Mouse (Mus musculus) forebrain, embryonic 14.5 days (tissue): ENCODE results near the gene Rasl12. TPM values are rescaled to one million over a fixed set of nuclear protein-coding genes. Genes with fewer than 3 reads are reported as not detected.

Source experiments
- ATAC-seq: fragments of 200-750 bp; cut with Nextera tagmentation; 2 replicates; pipeline ENCODE4 v1.8.0; 2017; ENCODE audit warnings: mild to moderate bottlenecking, moderate library complexity
- DNase-seq: peaks from one replicate; pipeline ENCODE4 v3.0.0-alpha.2; 2015; ENCODE audit warnings: low spot score
- H3K27ac ChIP-seq: fragments of 300-500 bp; sonication (generic); 2 replicates; pipeline ENCODE4 v1.5.1; 2014; ENCODE audit warnings: low read depth, mild to moderate bottlenecking, control low read depth, low read length, moderate library complexity
- H3K27me3 ChIP-seq: fragments of 300-500 bp; sonication (generic); replicated peaks from 2 replicates; pipeline ENCODE4 v1.6.1; 2014; ENCODE audit warnings: low read length, control low read depth, mixed read lengths; ENCODE audit not compliant: control insufficient read depth, insufficient read depth
- H3K36me3 ChIP-seq: fragments of 300-500 bp; sonication (generic); 2 replicates; pipeline ENCODE4 v1.6.1; 2014; ENCODE audit warnings: low read length, control low read depth; ENCODE audit not compliant: control insufficient read depth, insufficient read depth
- H3K4me1 ChIP-seq: fragments of 300-500 bp; sonication (generic); 2 replicates; pipeline ENCODE4 v1.6.1; 2014; ENCODE audit warnings: antibody characterized with exemption, low read length, control low read depth; ENCODE audit not compliant: control insufficient read depth, insufficient read depth
- H3K4me2 ChIP-seq: fragments of 300-500 bp; sonication (generic); 2 replicates; pipeline ENCODE4 v1.6.1; 2014; ENCODE audit warnings: mild to moderate bottlenecking, control low read depth, low read length
- H3K4me3 ChIP-seq: fragments of 300-500 bp; sonication (generic); 2 replicates; pipeline ENCODE4 v1.5.1; 2014; ENCODE audit warnings: low read depth, low read length, control low read depth
- H3K9ac ChIP-seq: fragments of 300-500 bp; sonication (generic); 2 replicates; pipeline ENCODE4 v1.6.1; 2014; ENCODE audit warnings: mild to moderate bottlenecking, low read length, control low read depth, moderate library complexity
- H3K9me3 ChIP-seq: fragments of 300-500 bp; sonication (generic); replicated peaks from 2 replicates; pipeline ENCODE4 v1.6.1; 2016; ENCODE audit warnings: low read length, control low read depth, mixed read lengths; ENCODE audit not compliant: control insufficient read depth
- WGBS: fragments of 180-500 bp; shearing (Covaris S2); extraction: QIAGEN DNeasy Blood & Tissue Kit; methylation state at CpG from one replicate; pipeline ENCODE4 v1.1.7; 2014; 5-methylcytosine and 5-hydroxymethylcytosine counted together
- polyA plus RNA-seq: library from polyadenylated mRNA; unstranded; fragments of >200 nt; fragmentation: Nextera tagmentation; extraction: Ambion mirVana; gene quantifications from 2 replicates; pipeline ENCODE4 v1.2.1, GENCODE M21; 2014

Gene Rasl12
- polyA plus RNA-seq, 1 experiment from 2014 or later: 6.3 TPM

- WGBS: 71% methylated on average over 2 of the region's 2 CpGs
- no peak for DNase-seq
Measured at GRCm38 (mm10) chr9:65427511-65427910, 29.2 kb downstream of the Rasl12 start.

DNA sequence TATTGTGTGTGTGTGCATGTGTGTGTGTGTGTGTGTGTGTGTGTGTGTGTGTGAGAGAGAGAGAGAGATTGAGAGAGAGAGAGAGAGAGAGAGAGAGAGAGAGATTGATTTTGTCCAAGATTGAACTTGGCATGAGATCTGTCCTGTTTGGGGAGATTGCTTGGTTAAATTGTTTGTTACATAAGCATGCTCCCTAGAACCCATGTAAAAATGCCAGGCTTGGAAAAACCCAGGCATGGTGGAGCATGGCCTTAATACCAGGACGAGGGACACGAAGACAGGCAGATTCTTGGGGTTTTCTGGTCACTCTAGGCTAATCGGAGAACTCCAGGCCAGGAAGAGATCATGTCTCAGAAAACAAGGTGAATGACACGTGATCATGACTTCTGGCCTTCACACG, 29.7 kb downstream of the Rasl12 start:
- ATAC-seq: no peak
- H3K36me3 ChIP-seq: no peaks in the 10 kb centered on the region
- 87% methylated on average over 5 of the region's 5 CpGs for WGBS
- no peaks in the 10 kb centered on the region for H3K9me3 ChIP-seq
- H3K9ac ChIP-seq: no peak overlapping the region
- no peak for DNase-seq
- H3K4me3 ChIP-seq: no peak overlapping the region
- no peaks in the 10 kb centered on the region for H3K4me1 ChIP-seq
- no peak overlapping the region for H3K4me2 ChIP-seq
- H3K27me3 ChIP-seq: no peaks in the 10 kb centered on the region
- no peak overlapping the region for H3K27ac ChIP-seq

More at GRCm38 (mm10) chr9:65427511-65427910, 29.2 kb downstream of the Rasl12 start:
- no peak overlapping the region for H3K9ac ChIP-seq
- no peaks in the 10 kb centered on the region for H3K36me3 ChIP-seq
- no peak for ATAC-seq
- H3K9me3 ChIP-seq: no peaks in the 10 kb centered on the region
- H3K27ac ChIP-seq: no peak overlapping the region
- H3K4me2 ChIP-seq: no peak overlapping the region
- no peak overlapping the region for H3K4me3 ChIP-seq
- no peaks in the 10 kb centered on the region for H3K4me1 ChIP-seq
- H3K27me3 ChIP-seq: no peaks in the 10 kb centered on the region

- Histone ChIP-seq H3K4me2 (no peak overlapping the region), H3K36me3 (no peaks in the 10 kb centered on the region), H3K9me3 (no peaks in the 10 kb centered on the region), H3K9ac (no peak overlapping the region), H3K4me1 (no peaks in the 10 kb centered on the region), H3K27me3 (no peaks in the 10 kb centered on the region), H3K27ac (no peak overlapping the region), H3K4me3 (no peak overlapping the region)
- ATAC-seq: no peak
- no peak for DNase-seq
Measured at GRCm38 (mm10) chr9:65430401-65430800, 32.1 kb downstream of the Rasl12 start.

- no peak overlapping the region for H3K27ac ChIP-seq
- H3K9ac ChIP-seq: no peak overlapping the region
- no peak overlapping the region for H3K4me2 ChIP-seq
- no peaks in the 10 kb centered on the region for H3K36me3 ChIP-seq
- ATAC-seq (no peak), DNase-seq (no peak)
- no peak overlapping the region for H3K4me3 ChIP-seq
- no peaks in the 10 kb centered on the region for H3K9me3 ChIP-seq
- WGBS: 91% methylated on average over 5 of the region's 5 CpGs
- no peaks in the 10 kb centered on the region for H3K4me1 ChIP-seq
- no peaks in the 10 kb centered on the region for H3K27me3 ChIP-seq
Measured at GRCm38 (mm10) chr9:65430921-65431320, 32.6 kb downstream of the Rasl12 start.

DNA sequence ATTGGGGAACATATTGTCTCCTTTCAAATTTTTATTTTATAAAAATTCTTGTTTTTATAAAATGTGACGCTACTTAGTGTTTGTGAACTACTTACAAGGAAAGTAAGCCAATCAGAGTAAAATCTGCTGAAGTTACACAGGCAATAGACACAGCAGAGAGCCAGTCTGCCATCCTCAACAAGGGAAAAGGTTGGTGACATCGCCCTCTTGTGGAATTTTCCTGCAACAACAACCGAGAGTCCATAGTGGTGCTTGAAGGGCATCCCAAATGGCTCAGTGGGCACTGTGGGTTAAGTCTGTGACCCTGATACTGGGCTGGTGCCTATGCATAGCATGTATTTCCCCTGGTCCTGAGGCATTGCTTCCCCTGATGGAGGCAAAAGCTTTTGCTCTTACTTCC, 33.9 kb downstream of the Rasl12 start:
- no peaks in the 10 kb centered on the region for H3K36me3 ChIP-seq
- under 1% methylated on average over 3 of the region's 3 CpGs for WGBS
- no peak overlapping the region for H3K4me2 ChIP-seq
- ATAC-seq (no peak), DNase-seq (peak; percentile 86)
- no peak overlapping the region for H3K27ac ChIP-seq
- H3K4me1 ChIP-seq: peaks cover 4% of the 10 kb centered on the region; the same call in 1 of the 2 replicates
- no peak overlapping the region for H3K9ac ChIP-seq
- H3K4me3 ChIP-seq: no peak overlapping the region
- no peaks in the 10 kb centered on the region for H3K27me3 ChIP-seq
- H3K9me3 ChIP-seq: no peaks in the 10 kb centered on the region

- H3K4me3 ChIP-seq: no peak overlapping the region
- no peaks in the 10 kb centered on the region for H3K27me3 ChIP-seq
- ATAC-seq (no peak), DNase-seq (peak; percentile 14)
- 66% methylated on average over 5 of the region's 5 CpGs for WGBS
- H3K9me3 ChIP-seq: no peaks in the 10 kb centered on the region
- no peaks in the 10 kb centered on the region for H3K36me3 ChIP-seq
- H3K27ac ChIP-seq: no peak overlapping the region
- H3K9ac ChIP-seq: no peak overlapping the region
- peaks cover 4% of the 10 kb centered on the region; the same call in 1 of the 2 replicates for H3K4me1 ChIP-seq
- H3K4me2 ChIP-seq: no peak overlapping the region
Measured at GRCm38 (mm10) chr9:65434140-65434539, 35.8 kb downstream of the Rasl12 start.

DNA sequence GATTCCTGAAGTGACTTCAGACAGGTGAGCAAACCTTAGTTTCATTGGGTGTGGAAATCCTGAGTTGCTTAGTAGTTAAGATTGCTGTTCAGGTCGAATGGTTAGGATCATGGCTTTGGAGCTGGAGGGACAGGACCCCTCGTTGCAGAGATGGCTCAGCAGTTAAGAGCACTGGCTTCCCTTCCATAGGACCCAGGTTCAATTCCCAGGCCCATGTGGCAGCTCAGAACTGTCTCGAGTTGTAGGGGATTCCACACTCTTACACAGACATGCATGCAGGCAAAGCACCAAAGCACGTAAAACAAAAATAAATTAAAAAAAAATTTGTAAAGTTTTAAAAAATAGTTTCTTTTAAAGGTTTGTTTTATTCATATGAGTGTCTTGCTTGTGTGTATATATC, 36.9 kb downstream of the Rasl12 start:
- ATAC-seq: peak; percentile 32
- peak overlapping the region; percentile 94; the same call in 1 of the 2 replicates for H3K4me3 ChIP-seq

GRCm38 (mm10) chr9:65435671-65436301, 37.5 kb downstream of the Rasl12 start, which contains the start of gene Mtfmt:
Gene Mtfmt (plus strand): TSS chr9:65435782.
- DNase-seq: peak; percentile 97

More for the DNA sequence above, 36.9 kb downstream of the Rasl12 start:
- no peak for DNase-seq
- Histone ChIP-seq H3K4me1 (peaks cover 4% of the 10 kb centered on the region; the same call in 1 of the 2 replicates), H3K4me2 (no peak overlapping the region), H3K36me3 (peaks cover 4% of the 10 kb centered on the region), H3K9ac (no peak overlapping the region), H3K27me3 (no peaks in the 10 kb centered on the region), H3K9me3 (no peaks in the 10 kb centered on the region), H3K27ac (no peak overlapping the region)
- WGBS: 67% methylated on average over 4 of the region's 4 CpGs

GRCm38 (mm10) chr9:65444692-65445091, 46.4 kb downstream of the Rasl12 start:
- Histone ChIP-seq H3K27ac (no peak overlapping the region), H3K4me1 (no peaks in the 10 kb centered on the region), H3K9me3 (no peaks in the 10 kb centered on the region), H3K36me3 (peaks cover 77% of the 10 kb centered on the region), H3K4me3 (no peak overlapping the region), H3K9ac (no peak overlapping the region), H3K27me3 (no peaks in the 10 kb centered on the region), H3K4me2 (no peak overlapping the region)
- DNase-seq (no peak), ATAC-seq (no peak)
- WGBS: 96% methylated on average over 4 of the region's 4 CpGs

More at GRCm38 (mm10) chr9:65435671-65436301, 37.5 kb downstream of the Rasl12 start, which contains the start of gene Mtfmt:
- Histone ChIP-seq H3K4me1 (peaks cover 4% of the 10 kb centered on the region; the same call in 1 of the 2 replicates), H3K4me2 (peak within 1 kb of the TSS; percentile 67), H3K27ac (no peak within 1 kb of the TSS; the same call in 1 of the 2 replicates), H3K36me3 (peaks cover 10% of the 10 kb centered on the region), H3K9ac (peak within 1 kb of the TSS; percentile 90), H3K4me3 (peak within 1 kb of the TSS; percentile 94), H3K9me3 (no peaks in the 10 kb centered on the region), H3K27me3 (no peaks in the 10 kb centered on the region)
- peak; percentile 93 for ATAC-seq
- WGBS: under 1% methylated on average over 54 of the region's 54 CpGs
